Mouse (Mus musculus): ENCODE data around the gene Calhm6.

Gene Calhm6

DNA sequence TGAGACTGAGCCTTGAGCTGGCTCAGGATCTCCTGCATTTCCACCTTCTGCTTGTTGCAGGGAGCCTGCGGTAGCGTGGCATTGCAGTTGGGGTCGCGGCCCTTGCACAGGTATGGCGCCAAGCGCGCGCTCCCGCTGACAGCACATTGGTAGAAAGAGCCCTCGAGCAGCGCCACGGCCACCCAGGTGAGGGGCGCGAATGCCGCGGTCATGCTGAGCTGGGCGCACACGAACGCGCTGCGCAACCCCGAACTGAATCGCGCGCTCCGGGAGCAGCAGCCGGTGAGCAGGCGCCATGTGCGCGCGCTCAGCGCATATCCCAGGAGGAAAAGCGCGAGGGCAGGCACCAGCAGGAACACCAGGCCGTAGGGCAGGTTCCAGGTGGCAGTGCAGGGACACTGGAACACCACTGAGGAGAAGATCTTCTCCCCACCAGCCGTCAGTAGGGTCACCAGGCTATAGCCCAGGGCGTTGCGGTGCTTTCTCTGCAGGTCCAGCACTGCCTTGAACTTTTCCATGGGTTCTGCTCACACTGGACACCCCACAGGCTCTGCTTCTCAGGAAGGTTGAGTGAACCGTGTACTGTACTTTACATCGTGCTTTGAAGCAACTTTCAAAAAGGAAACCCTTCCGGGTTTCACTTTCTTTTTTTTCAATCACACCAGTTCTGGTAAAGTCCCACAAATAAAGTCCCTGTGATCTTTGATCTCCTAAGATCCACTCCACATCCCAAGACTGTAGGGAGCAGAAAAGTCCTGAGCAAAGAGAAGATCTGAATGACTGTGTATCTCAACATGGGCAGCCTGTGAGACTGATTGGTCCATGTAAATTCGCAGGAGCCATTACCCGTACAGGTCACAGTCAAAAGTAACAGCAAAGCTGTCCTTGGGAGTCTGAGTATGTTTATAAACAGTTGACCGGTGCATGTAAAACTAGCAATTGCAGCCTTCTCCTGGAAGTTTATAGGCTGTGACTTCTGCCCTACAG lies at the start of gene Calhm6:
Gene Calhm6, minus strand, starts transcription at position 593 of the 987 bp plus-strand sequence.
- peak; percentile 54 for DNase-seq (ENCODE audit: low spot score)

DNA sequence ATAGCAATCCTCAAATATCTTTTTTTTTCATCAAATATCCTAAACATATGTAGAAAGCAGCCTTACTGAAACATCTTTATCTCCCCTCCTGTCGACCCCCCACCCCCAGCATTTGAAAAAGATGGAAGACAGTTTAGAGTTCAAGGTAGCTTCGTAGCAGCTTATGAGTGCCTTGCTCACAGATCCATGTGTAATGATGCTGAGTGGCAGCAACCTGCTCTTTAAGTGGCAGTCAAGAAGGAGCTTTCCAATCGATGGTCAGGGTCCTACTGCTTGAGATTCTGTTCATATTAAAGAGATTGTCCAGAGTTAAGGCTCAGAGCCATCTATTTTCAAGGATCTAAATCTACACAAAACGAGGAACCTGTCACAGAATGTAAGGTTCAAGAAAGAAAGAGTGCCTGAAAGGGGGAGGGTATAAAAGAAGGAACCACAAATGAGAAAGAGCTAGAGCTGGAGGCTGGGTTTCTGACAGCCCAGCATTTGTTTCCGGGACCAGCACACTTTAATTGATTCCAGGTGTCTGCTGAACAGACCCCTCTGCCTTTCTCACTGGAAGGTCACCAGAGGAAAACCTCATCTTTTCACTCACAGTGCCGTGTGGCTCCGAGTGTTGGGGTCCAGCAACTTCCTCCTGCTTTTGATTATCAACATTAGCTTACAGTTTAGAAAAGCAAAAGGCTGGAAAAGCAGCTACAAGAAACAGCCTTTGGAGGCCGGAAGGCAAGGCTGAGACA lies 48.3 kb upstream of the Calhm6 start:
- peak; percentile 82 for DNase-seq (ENCODE audit: low spot score)

DNA sequence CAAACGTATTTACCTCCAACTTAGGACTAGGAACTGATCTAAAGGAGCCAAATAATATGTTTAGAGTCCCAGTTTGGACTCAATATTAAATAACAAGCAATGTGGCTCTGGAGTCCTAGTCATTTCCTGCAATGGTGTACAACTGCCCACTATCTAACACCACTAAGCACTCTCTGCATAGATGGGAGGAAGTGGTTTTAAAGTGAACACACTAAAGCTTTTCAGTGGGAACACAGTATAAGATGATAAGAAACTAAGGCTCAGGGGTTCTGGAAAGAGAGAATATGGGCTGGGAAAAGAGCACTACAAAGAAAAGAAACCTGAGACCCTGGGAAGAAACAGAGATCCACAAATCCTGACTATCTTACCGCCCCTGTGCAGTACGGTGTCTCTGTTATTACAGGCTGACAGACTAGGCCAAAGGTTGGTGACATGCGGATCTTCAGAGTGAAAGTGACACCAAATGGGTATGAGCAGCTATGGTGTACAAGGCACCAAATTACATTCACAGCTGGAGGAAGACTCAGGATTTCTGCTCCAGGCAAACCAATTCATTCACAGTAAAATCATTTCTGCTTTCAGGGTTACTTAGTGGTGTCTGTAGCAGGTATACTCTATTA lies 45.0 kb upstream of the Calhm6 start:
- DNase-seq (ENCODE audit: low spot score): no peak

DNA sequence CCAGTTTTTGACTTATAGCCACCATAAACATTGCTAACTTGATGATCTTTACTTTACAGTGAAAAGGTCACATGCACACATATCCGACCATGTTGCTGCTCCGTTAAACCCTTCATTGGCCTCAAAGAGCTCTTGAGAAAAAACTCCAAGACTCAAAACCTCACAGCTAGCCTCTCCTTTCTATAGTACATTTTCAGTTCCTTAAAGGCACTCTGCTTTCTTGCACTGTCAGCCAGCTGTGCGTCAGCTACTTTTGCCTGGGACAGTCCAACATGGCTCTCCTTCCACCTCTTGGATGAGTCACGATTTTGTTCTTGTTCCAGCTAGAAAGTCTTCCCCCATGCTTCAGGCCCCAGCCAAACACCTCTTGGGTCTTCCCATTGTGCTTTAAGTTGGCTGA lies 43.9 kb upstream of the Calhm6 start:
- DNase-seq (ENCODE audit: low spot score): no peak

DNA sequence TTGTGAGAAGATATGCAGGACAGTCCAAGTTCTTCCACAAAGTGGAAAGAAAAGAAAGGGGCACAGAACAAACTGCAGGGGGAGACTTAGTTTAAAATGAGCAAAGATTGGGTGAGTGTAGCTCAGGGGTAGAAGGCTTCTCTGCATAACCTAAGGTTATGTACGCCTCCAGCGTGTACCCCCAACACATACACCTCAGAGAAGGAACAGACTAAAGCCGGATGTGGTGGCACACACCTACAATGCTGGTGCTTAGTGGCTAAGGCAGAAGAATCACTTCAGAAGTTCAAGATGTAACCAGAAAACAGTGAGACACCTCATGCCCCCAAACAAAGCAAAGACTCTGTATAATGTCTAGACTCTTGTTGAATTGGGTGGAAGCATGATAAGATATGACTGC lies 43.4 kb upstream of the Calhm6 start:
- no peak for DNase-seq (ENCODE audit: low spot score)

DNA sequence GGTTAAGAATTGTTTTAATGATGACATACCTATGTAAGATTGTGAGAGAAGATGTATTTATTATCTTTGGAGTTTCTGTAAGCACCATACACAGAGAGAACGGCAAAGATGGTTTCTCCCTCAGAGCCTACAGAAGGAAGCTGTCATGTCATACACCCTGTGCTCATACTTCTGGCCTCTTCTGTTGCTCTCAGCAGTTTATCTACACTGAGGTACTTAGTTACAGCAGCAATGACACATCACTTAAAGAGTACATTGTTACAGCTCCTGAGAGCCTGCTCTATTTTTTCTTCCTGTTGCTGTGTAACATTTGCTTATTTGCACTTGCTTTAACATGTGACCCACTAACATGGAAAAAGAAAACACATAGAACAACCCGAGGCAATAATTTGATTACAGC lies 39.2 kb upstream of the Calhm6 start:
- DNase-seq (ENCODE audit: low spot score): no peak

DNA sequence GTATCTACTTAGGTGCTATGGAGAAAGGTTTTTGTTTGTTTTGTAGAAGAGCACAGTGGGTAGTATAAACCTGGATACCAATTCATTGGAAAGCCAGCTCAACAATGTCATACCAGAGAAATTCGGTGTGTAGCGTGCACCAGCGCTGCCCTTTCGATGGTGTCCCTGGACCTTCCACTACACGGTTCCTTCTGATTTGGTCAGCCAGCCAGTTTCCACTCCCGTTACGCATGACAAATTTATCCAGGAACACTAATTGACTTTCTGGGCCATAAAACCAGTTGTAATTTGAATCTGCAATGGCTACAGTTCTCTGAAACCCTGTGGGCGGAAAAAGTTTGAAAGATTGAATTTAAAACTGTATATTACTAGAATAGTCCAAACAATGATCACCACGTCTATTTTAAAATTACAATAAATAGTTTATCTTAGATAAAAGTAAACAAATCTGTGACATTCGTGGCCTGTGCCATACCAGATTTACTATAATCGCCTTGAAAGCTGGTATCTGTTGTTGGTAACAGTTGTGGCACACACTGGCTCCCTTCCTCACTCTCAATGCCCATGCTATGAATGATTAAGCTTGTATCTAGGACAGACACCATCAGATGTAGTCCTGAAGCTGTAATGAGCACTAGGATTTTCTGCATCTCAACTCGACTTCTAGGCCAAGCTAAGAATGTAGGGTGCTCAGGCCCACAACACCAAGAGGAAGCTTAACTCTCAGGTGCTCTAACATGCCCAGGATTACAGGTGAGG lies 28.2 kb upstream of the Calhm6 start:
- no peak for DNase-seq (ENCODE audit: low spot score)

DNA sequence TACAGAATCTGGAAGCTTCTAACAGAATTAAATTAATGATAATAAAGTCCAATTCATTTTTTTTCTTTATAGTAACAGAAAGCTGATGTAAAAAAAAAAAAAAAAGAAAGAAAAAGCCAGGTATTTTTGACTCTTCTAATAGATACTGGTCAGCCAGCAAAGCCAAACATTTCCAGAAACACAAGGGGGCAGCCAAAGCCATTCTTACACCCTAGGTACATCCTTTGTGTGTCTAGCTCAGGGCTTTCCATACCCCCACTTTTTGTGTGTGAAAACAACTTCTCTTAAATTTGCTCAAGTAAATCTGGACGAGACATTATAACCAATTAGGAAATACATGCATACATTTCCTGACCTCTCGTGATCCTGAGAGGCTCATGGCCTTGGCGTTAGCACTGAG lies 24.0 kb upstream of the Calhm6 start:
- peak; percentile 40 for DNase-seq (ENCODE audit: low spot score)

DNA sequence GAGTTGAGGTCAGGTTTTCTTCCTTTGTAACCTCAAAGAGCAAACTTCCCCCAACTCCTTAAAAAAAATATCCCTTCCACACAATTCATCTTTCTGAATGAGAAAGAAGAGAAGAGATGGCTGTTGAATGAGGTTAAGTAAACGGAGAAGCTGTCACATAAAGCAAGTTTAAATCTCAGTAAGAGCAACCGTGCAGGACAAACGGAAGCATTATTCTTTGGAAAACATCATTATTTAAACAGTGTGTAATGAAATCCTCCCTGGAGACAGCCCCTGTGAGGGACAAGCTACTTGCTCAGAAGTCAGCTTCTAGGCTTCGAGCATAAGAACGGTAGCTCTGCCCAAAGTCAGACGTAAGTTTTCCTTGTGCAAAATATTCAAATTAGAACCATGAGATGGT lies 22.7 kb upstream of the Calhm6 start:
- DNase-seq (ENCODE audit: low spot score): peak; percentile 59

DNA sequence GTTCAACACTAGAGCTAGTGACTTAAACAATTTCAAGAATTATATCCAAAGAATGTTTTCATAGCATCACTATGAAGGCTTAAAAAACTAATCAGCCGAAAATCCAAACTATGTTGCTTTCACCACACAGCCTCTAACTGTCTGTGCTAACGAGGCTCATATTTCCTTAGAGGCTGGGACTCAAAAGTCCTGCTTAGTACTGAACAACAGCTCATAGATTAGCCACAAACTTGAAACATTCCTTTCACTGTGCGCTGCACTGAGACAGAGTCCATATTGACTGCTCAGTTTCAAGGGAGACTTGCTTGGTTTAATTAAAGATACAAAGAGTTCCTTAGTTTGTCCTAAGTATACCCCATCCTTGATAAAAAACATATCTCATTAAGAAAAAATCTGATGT lies 22.0 kb upstream of the Calhm6 start:
- DNase-seq (ENCODE audit: low spot score): peak; percentile 18

DNA sequence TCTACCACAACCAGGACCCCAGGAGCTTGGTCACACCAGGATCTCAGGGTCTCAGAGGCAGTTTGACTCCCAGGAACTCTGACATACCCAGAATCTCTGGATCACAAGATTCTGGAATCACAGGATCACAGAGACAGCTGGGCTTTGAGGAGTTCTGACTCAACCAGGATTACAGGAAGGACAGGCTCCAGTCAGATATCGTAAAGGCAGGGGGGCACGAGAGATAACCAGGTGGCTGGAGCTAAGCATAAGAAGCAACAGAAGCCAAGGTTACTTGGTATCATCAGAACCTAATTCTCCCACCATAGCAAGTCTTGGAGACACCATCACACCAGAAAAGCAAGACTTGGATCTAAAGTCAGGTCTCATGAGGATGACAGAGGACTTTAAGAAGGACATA lies 13.9 kb upstream of the Calhm6 start:
- no peak for DNase-seq (ENCODE audit: low spot score)

DNA sequence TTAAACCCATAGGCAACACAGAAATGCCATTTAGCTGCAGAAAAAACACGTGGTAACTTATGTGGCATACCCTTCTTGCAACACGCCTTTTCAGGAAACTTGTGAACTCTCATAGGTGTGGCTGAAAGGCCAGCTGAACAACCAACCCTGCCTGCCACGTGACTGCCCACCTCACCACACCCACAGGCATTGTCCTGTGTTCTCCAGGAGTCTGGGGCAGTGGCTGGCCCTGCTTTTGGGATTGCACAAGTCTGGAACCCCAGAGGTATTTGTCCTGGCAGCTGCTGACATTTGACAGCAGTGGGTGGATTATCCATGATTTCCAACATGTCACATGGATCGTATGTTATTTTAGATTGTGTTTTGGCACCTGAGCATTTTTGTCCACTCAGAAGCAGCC lies 12.0 kb upstream of the Calhm6 start:
- DNase-seq (ENCODE audit: low spot score): no peak

DNA sequence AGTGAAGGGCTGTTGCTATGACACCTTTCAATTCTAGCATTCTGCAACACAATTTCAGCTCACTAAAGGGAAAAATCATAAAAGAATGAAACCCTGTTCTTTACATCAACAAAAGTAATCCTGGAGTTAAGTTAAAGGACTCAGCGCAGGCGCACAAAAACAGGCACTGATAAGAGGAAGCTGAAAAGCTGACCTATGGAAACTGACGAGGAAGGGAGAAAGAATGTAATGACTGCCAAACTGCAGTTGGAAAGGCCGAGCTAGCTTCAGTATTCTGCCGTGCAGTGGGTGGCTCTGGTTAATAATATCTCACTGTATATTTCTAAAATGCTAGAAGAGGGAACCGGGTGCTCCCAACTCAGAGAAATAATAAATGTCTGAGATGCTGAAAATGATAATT lies 10.2 kb upstream of the Calhm6 start:
- no peak for DNase-seq (ENCODE audit: low spot score)

DNA sequence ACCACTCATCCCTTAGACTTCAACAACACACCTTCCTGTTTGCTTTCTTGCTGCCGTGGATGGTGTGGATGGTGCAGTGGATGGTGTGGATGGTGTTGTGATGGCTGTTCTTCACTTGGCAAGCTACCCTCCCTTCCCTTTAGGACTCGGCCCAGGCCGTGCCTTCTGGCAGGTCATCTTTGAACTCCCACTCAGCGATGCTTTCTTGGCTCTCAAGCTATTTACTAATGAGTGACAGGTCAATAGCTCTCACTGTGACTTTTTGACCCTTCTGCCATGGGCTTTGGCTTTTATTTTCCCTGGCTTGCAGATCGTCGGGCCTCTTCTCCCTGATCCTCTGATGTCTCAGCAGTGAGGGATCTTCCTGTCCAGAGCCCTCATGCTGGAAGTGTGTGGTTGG lies 8.6 kb upstream of the Calhm6 start:
- peak; percentile 59 for DNase-seq (ENCODE audit: low spot score)

DNA sequence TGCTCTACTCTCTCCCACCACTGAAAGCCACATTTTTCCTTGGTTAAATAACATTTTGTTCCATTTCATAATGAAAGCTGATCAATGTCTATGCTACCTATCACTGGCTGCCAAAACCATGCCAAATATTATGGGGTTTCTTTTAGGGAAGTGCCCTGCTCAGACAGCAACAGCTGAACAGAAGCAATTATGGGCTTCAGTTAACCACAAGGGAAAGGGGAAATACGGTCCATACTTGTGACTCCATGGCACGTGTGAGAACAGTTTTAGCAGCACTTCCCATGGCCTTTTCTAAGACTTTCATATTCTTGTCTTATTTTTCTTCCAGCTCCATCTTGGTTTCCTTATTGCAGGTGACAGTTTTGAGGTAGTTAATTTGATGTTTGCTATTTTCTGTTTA lies 3.6 kb upstream of the Calhm6 start:
- DNase-seq (ENCODE audit: low spot score): no peak

DNA sequence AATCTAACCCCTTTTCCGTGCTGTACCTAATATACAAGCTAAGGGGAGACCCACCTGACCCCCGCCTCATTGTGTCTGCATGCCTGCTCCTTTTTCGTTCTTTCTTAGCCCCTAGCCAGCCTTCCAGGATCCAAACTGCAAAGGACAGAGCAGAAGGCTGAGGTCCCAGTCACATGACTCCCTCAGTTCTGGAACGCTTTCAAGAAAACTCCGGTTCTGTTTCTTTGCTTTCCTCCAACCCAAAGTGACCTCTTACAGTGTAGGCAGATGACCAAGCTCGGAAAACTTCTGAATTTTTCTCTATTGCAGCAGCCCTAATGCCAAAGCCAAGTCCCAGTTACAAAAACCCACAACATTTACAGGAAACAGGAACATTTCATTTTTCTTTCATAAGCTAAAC lies 607 bp upstream of the Calhm6 start:
- no peak for DNase-seq (ENCODE audit: low spot score)

DNA sequence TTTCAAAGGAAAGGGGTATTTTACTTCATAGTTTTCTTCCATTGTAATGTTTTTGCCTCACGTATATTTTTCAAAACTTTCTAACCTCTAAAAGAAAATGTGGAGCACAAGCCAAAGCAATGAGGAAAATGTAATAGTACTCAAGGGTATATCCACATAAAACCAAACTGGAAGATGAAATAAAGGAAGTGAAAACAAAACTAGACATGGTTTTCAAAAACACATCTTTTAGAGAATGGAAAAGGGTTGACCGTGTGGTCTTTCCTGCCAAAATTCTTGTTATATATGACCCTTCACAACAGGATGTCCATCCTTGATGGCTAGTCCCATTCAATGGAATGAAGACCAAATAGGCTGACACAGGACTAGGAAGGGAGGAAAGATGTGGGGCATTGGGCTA lies 9.4 kb downstream of the Calhm6 start:
- DNase-seq (ENCODE audit: low spot score): no peak

DNA sequence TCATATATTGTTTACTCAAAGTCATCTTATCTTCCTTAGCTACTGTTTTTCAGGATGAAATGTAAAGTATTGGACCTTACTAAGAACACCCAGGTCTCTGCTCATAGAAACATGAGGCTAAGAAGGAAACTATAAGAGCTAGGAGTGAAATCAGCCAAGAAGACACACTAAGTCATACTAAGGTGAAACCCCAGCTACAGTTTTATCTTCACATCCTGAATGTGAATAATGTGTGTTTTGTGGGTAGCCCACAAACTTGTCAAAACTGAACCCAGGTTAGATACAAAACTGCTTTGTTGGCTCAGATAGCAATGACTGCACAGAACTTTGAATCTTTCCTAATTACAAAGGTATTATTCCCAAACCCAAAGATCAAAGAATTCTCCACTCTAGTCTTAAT lies 10.0 kb downstream of the Calhm6 start:
- no peak for DNase-seq (ENCODE audit: low spot score)

DNA sequence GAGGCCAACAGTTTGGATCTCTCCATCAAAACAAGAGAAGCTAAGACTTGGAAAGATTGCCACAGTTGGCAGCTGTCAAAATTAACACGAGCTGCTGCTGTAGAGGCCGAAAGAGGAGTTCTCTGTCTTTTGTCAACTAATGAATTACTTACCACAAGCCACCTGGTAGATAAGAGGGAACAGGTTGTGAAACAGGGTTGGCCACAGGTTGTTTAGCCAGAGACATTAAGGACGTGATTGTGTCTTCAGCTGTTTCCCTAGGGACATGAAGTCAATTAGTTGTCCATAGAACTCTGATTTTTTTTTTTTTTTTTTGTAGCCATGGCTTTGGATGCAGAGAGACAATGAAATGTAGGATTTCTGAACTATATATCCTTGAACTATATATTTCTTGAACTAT lies 10.7 kb downstream of the Calhm6 start:
- no peak for DNase-seq (ENCODE audit: low spot score)

DNA sequence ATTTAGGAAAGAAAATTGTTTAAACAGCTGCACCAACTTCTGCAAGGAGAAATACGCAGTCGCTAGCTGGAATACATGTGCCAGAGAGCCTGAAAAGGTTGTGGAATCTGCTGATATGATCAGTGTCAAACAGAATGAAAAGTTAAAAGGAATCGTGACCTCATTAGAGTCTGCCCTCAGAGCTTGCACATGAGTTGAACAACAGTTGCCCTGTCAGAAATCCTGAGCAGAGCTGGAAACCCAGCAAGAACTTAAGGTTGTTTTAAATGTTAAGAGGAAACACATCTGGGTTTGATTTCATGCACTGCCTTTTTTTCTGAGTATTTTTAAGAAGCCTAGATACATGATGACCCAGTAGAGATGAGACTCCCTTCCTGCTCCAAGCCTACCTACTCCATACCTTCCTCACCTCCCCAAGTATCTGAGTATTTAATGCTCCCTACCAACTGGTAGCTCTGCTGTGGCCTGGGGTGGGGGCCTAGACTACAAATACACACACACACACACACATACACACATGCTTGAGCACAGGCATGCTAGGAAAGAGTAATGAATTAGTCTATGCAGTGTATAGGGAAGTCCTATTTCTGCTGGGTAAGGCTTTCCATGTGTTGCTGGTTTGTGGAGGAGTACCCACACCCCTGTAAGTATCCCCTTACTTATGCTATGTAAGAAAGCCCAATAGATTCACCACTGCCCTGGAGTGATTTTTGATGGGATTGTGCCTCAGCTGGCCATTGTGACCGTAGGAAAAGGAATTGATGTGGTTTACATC lies 15.6 kb downstream of the Calhm6 start:
- DNase-seq (ENCODE audit: low spot score): peak; percentile 39

DNA sequence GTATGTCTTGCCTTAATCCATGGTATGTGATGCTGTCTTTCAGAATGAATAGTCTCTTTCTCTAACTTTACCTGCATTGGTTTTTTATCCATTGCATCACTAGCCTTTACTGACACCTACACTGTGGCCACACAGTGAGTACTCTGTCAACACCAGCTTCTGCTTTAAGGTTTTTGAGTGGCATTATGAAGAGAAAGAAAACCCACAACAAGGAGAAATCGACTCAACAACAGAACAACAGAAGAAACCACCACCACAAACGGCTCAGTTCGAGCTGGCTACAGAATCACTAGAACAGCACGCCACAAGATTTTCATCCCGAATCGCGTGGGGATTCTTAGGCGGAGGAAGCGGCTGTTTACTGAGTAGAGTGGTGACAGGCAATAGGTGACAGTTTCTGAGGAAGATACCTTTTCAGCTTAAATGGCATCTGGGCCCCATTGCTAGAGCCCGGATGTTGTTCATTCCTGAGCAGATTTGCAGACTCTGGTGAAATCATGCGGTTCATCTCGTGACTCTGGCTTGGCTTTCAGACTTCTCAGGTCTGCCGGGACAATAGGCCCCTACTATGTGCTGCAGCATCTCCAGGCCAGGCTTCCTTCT lies 16.8 kb downstream of the Calhm6 start:
- DNase-seq (ENCODE audit: low spot score): no peak
